Mouse (Mus musculus) left cerebral cortex, adult 2 months (tissue): Measurements from ENCODE around the gene Gde1. TPM values are rescaled to one million over a fixed set of nuclear protein-coding genes. Genes with fewer than 3 reads are reported as not detected.

Experiments used
- DNase-seq, 2 experiments: peaks; one replicate each; pipeline ENCODE4 v3.0.0; 2021 to 2022; ENCODE audit warnings: low spot score in 2 of 2, mixed read lengths in 1 of 2; ENCODE audit errors: extremely low spot score in 1 of 2
- H3K27ac ChIP-seq: fragments of 200-600 bp; 2 replicates; pipeline ENCODE4 v1.8.1; 2022
- H3K4me3 ChIP-seq: fragments of 200-600 bp; 2 replicates; pipeline ENCODE4 v1.8.1; 2022
- CTCF ChIP-seq: fragments of 200-600 bp; IDR thresholded peaks from 2 replicates; pipeline ENCODE4 v1.8.1; 2022; ENCODE audit warnings: antibody characterized with exemption, mild to moderate bottlenecking, moderate library complexity
- intact Hi-C: fragments of 180-260 bp; cut with DNase I; formaldehyde crosslinking; loops from one replicate; pipeline ENCODE4 v1.15.1; 2025
- total RNA-seq, 2 experiments: library from RNA; stranded (reverse); gene quantifications; 2 replicates each; pipeline ENCODE4 v1.2.3; 2021

Gene Gde1
- total RNA-seq, 2 experiments from 2014 or later: 236 to 239 TPM

GRCm38 (mm10) chr7:118731781-118732180 is 26.2 kb upstream of the Gde1 start:
- intact Hi-C loops: no loop called here
- TF ChIP-seq CTCF: no peak
- no peak for DNase-seq
- Histone ChIP-seq H3K4me3 (no peak overlapping the region), H3K27ac (no peak overlapping the region)

- Histone ChIP-seq H3K27ac (no peak overlapping the region), H3K4me3 (no peak overlapping the region)
- DNase-seq: no peak
- intact Hi-C loops: no loop called here
- TF ChIP-seq CTCF: no peak
These were observed 23.4 kb upstream of the Gde1 start for GRCm38 (mm10) chr7:118728846-118729587.

DNA sequence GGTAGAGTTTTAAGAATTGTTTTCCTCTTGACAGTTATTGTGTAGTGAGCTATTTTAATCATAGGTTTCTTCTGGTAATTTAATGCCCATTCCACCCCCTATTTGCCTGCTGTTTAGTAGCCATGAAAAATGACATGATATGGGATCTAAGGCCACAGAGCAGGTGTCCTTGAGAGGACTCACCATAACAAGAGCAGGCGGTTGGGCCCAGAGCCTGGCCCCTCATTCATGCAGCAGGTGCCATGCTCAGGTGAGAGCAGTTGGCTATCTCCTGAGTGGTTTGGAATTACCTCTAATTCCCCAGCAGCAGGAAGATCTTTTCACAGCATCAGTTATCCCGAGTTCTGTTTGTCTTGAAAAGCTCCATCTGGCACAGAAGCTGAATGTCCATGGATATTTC is 19.9 kb upstream of the Gde1 start:
- no peak for TF ChIP-seq CTCF
- Histone ChIP-seq H3K4me3 (no peak overlapping the region), H3K27ac (no peak overlapping the region)
- DNase-seq: no peak
- intact Hi-C loops: no loop called here

DNA sequence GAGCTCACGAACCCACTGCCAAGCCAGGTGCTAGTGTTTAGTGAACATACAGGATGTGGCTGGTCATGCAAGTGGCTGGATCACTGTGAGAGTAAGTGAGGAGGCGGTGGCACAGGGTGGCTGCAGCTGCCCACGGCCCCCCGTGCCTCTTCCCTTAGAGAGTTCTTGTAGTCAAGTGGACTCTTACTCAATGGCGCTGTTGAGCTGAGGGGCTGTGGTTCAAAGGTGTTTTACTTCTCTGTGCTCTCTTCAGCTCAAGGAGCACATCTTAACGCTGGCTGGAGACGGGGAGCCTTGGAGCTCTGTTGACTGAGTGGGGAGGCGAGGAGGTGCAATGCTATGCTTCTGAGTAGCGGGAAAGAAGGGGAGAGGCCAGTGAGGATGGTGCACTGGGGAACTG is 18.3 kb upstream of the Gde1 start:
- TF ChIP-seq CTCF: no peak
- H3K27ac ChIP-seq: no peak overlapping the region
- intact Hi-C loops: no loop called here

GRCm38 (mm10) chr7:118718066-118718465 is 12.5 kb upstream of the Gde1 start:
- peak overlapping the region; percentile 55; the same call in 1 of the 2 replicates for H3K27ac ChIP-seq
- H3K4me3 ChIP-seq: no peak overlapping the region
- TF ChIP-seq CTCF: no peak
- intact Hi-C loops: no loop called here
- no peak for DNase-seq

More for the DNA sequence above, 18.3 kb upstream of the Gde1 start:
- no peak for DNase-seq
- H3K4me3 ChIP-seq: no peak overlapping the region

DNA sequence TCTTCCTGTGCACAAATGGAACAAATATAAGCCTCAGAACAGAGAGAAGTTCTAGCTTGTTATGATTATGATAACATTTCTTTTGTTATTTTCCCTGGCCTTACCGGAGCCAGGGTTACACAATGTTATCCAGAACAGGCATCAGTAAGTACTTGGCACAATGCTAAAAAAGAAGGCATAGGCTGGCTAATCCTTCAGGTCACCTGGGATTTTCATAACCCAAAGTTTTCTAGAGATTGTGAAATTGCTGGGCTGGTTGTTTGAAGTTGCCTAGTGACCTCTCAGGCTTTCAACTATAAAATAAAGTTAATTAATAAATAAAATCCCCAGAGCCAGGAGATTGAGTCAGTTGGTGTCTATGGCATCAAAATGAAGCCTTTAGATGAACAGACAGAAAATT is 9.3 kb upstream of the Gde1 start:
- intact Hi-C loops: no loop called here
- no peak overlapping the region for H3K4me3 ChIP-seq
- no peak for TF ChIP-seq CTCF
- peak overlapping the region; percentile 29; the same call in 1 of the 2 replicates for H3K27ac ChIP-seq
- no peak for DNase-seq

DNA sequence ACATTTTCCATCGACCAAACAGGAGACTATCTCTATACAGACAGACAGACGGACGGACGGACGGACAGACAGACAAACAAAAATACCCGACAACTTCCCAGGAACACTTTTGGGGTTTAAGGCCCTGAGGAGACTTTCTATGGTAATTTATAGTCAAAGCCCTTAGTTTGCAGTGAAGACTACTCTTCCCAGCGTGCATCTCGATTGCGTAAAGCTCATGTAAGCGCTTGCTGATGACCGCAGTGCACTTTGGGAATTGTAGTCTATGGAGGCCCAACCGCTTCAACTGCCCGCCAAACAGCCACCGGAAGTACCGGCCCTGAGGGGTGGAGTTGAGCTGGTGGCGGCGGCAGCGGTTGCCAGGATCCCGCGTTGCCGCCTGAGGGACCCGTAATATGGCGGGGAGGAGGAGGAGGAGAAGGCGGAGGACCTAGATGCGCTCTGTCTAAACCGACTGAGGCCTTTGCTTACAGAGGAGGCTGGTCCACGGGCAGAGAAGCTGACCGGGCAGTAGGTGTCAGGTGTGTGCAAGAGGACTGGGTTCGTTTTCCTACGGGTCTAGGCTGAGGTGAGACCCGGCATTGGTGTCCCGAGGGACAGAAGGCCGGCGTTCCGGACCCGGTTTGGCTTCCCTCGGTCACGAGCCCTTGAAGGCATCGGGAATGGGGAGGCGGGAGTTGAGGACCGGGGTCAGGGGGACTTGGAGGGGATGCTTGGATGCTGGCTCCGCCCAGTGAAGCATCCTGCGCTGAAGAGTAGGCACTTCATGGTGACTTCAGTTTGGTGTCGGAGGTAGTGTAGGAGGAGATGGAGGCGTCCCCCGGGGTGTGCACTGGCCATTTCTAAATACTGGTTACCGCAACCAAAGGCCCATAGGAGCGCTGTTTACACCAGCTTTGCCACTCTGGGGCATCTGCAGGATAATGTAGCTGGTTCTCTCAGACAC is 6.9 kb upstream of the Gde1 start, which contains the start of gene Ccp110:
Ccp110 (plus strand) TSS at position 325 of the 946 bp plus-strand sequence.
- intact Hi-C loops: loop anchor here (2.0 kb wide), 1 partner anchor 28 kb away; the partner anchor contains the start of gene Vps35l

GRCm38 (mm10) chr7:118710776-118711175 is 5.2 kb upstream of the Gde1 start:
- intact Hi-C loops: no loop called here
- DNase-seq: no peak
- no peak overlapping the region for H3K27ac ChIP-seq
- no peak for TF ChIP-seq CTCF
- H3K4me3 ChIP-seq: no peak overlapping the region

More for the DNA sequence above, 6.9 kb upstream of the Gde1 start, which contains the start of gene Ccp110:
- peak within 1 kb of the TSS; percentile 89 for H3K27ac ChIP-seq
- peak; percentile 93 for DNase-seq
- TF ChIP-seq CTCF: peak; percentile 16
- peak within 1 kb of the TSS; percentile 92 for H3K4me3 ChIP-seq

DNA sequence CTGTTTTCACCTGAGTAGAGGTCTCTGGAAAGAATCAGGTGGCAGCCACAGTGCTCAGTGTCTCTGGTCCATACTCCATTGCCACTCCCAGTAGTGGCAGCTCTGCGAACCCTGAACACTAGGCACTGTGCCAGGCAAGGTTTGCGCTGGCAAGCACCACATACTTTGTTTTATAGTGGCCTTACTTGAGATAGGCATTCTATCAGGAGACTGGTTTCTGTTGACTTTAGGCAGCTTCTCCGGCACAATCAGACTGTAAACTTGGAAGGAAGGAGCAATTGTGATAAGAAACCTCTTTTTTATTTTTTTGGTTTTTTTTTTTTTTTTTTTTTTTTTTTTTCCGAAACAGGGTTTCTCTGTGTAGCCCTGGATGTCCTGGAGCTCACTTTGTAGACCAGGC is 2.4 kb upstream of the Gde1 start:
- Histone ChIP-seq H3K4me3 (no peak overlapping the region), H3K27ac (no peak overlapping the region)
- DNase-seq: no peak
- intact Hi-C loops: no loop called here
- no peak for TF ChIP-seq CTCF

DNA sequence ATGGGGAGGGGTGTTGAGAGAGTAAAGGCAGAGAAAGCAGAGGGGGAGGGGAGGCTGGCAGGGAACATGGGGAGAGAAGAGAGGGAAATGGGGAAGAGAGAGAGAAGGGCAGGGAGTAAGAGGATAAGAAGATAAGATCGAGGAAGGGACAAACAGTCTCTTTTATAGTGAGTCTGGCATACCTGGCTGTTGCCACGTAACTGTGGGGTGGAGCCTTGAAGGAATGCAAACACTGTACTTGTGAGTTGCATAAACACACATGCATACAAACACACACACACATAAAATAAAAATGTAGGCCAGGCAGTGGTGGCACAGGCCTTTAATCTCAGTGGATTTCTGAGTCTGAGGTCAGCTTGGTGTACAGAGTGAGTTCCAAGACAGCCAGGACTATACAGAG is 1.6 kb upstream of the Gde1 start:
- H3K27ac ChIP-seq: no peak overlapping the region
- intact Hi-C loops: no loop called here
- TF ChIP-seq CTCF: no peak
- DNase-seq: no peak
- no peak overlapping the region for H3K4me3 ChIP-seq

DNA sequence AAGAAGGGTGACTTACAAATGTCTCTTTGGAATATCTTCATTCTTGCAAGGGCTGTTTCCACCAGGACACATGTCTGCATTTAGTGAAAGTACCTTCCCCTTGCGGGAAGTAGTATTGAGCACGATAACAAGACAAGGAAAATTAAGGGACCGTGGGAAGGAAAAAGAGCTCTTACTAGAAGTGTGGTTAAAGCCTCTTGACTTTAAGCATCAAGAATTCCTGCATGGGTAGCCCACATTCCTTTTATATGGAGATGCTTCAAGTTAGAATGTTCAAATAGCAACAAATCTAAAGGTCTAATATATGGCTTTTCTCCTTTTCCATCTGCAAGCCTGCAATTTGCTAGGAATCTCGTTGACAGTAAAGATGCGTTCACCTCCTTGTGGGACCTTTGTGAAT is 910 bp upstream of the Gde1 start:
- no peak for DNase-seq
- intact Hi-C loops: no loop called here
- Histone ChIP-seq H3K27ac (peak overlapping the region; percentile 98; the same call in 1 of the 2 replicates), H3K4me3 (no peak overlapping the region)
- no peak for TF ChIP-seq CTCF

- no peak for TF ChIP-seq CTCF
- Histone ChIP-seq H3K27ac (peak overlapping the region; percentile 98), H3K4me3 (peak overlapping the region; percentile 99)
- DNase-seq: no peak
- intact Hi-C loops: no loop called here
These were observed 473 bp upstream of the Gde1 start for GRCm38 (mm10) chr7:118706051-118706450.
